12 mouse cellular contexts compared by ENCODE assay signal in genomic region chr15:97726310-97726709, GRCm38 (mm10). TPM values are rescaled to one million over a fixed set of nuclear protein-coding genes. Genes with fewer than 3 reads are reported as not detected.
"Had no signal": no experiment of that assay in that cellular context is flagged by ENCODE, and none has a peak within 500 bp of the region (broad histone marks: within the 10 kb centered on the region; RNA-seq: fewer than 3 reads in every experiment).

No protein-coding gene starts in this region.

- H3K4me2 ChIP-seq: liver, embryonic 13.5 days; midbrain, embryonic 12.5 days; midbrain, embryonic 15.5 days; stomach, embryonic 15.5 days had no signal

- H3K9me3 ChIP-seq: liver, embryonic 13.5 days; midbrain, embryonic 12.5 days; midbrain, embryonic 15.5 days; stomach, embryonic 15.5 days had no signal

- DNase-seq: kidney, adult 18-20 months; kidney, adult 9 months; kidney, postnatal 14 days; layer of hippocampus, postnatal 36 days; liver, embryonic 13.5 days; lung, adult 2 months had no signal

- H3K9ac ChIP-seq: liver, embryonic 13.5 days; midbrain, embryonic 12.5 days; midbrain, embryonic 15.5 days; stomach, embryonic 15.5 days had no signal

- H3K27me3 ChIP-seq: midbrain, embryonic 12.5 days; midbrain, embryonic 15.5 days; stomach, embryonic 15.5 days had no signal

- H3K36me3 ChIP-seq: liver, embryonic 13.5 days; midbrain, embryonic 12.5 days; midbrain, embryonic 15.5 days; stomach, embryonic 15.5 days had no signal

- H3K27ac ChIP-seq: left cerebral cortex, adult 2 months; liver, embryonic 13.5 days; midbrain, embryonic 12.5 days; midbrain, embryonic 15.5 days; stomach, embryonic 15.5 days had no signal

- ATAC-seq: intestine, embryonic 16.5 days; midbrain, embryonic 15.5 days had no signal

- H3K4me1 ChIP-seq: liver, embryonic 13.5 days; midbrain, embryonic 12.5 days; midbrain, embryonic 15.5 days; stomach, embryonic 15.5 days had no signal

- H3K4me3 ChIP-seq: left cerebral cortex, adult 2 months; liver, embryonic 13.5 days; midbrain, embryonic 12.5 days; midbrain, embryonic 15.5 days; stomach, embryonic 15.5 days had no signal

RNA-seq across cellular contexts. Expression of gene Endou, which starts 4.8 kb away (rescaled TPM):
- polyA plus RNA-seq: liver, embryonic 13.5 days; neural tube, embryonic 14.5 days had no signal
